Mouse (Mus musculus) small intestine, adult 2 months (tissue): Measurements from ENCODE around the gene Grik3.

ENCODE experiments used
- CTCF ChIP-seq: fragments of 200-500 bp; IDR thresholded peaks from 2 replicates; pipeline ENCODE4 v1.5.1; 2012; ENCODE audit warnings: low read depth, mild to moderate bottlenecking, control low read depth, inconsistent platforms, low read length, moderate library complexity, mixed read lengths; ENCODE audit not compliant: insufficient replicate concordance, insufficient read length; ENCODE audit errors: extremely low read depth
- POLR2A ChIP-seq: fragments of 200-500 bp; IDR thresholded peaks from 2 replicates; pipeline ENCODE4 v1.6.1; 2012; ENCODE audit warnings: low read depth, mild to moderate bottlenecking, control low read depth, inconsistent platforms, low read length, moderate library complexity

GRCm38 (mm10) chr4:125587577-125587976 lies 97.1 kb downstream of the Grik3 start:
- TF ChIP-seq CTCF (no peak), POLR2A (no peak)
